Mouse (Mus musculus) lung, postnatal 0 days (tissue): ENCODE data around the gene Zeb2.
"Not testable (repeated sequence)": the region's sequence is repeated elsewhere in the genome, so short reads cannot be mapped to it uniquely, and the experiment has no call there.

Source experiments
- CTCF ChIP-seq: IDR thresholded peaks from 2 replicates; pipeline ENCODE4 v1.5.1; 2016; ENCODE audit warnings: antibody characterized with exemption, mild to moderate bottlenecking
- EP300 ChIP-seq: IDR thresholded peaks from 2 replicates; pipeline ENCODE4 v1.6.1; 2016; ENCODE audit warnings: antibody characterized with exemption, mild to moderate bottlenecking, control low read depth

DNA sequence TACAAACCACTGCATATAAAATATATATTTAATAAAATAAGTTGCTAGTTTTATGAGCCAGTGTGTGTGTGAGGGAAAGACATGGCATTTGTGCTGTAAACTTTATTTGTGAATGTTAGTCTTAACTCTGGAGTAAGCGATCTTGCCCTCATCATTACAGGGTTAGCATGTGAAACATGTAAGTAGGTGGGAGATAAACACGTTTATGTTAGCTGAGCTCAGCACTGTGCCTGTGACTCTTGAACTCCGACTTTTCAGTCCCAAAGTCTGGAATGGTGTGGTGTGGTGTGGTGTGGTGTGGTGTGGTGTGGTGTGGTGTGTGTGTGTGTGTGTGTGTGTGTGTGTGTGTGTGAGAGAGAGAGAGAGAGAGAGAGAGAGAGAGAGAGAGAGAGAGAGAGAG, 5.6 kb downstream of the Zeb2 start:
- not testable (repeated sequence) for TF ChIP-seq CTCF, EP300
